Mouse (Mus musculus): ENCODE measurements around the gene Npffr2. TPM values are rescaled to one million over a fixed set of nuclear protein-coding genes. Genes with fewer than 3 reads are reported as not detected.

Gene Npffr2
- polyA plus RNA-seq, 1 experiment from 2014 or later = not detected

GRCm38 (mm10) chr5:89581742-89582366, 54.6 kb downstream of the Npffr2 start:
- H3K27me3 ChIP-seq (ENCODE audit: control insufficient read depth, insufficient read depth, low read length) = no peaks in the 10 kb centered on the region
- no peak overlapping the region for H3K9ac ChIP-seq (ENCODE audit: low read length)
- no peak for ATAC-seq (ENCODE audit: insufficient number of reproducible peaks, insufficient read depth, low FRiP score, low read depth)
- no peaks in the 10 kb centered on the region for H3K4me1 ChIP-seq (ENCODE audit: control insufficient read depth in 2 of 2, insufficient read depth in 2 of 2, low read length in 2 of 2)
- no peak overlapping the region for H3K27ac ChIP-seq (replicated peaks in 1 of 2; ENCODE audit: control insufficient read depth in 1 of 2, insufficient read depth in 1 of 2, low read depth in 2 of 2, low read length in 2 of 2)
- no peak overlapping the region for H3K4me2 ChIP-seq (ENCODE audit: low read length)
- no peaks in the 10 kb centered on the region for H3K36me3 ChIP-seq (ENCODE audit: control insufficient read depth, insufficient read depth, low read length)
- no peaks in the 10 kb centered on the region for H3K9me3 ChIP-seq (ENCODE audit: control insufficient read depth, low read length)
- 87% methylated on average over 5 of the region's 5 CpGs for WGBS
- H3K4me3 ChIP-seq (ENCODE audit: control insufficient read depth in 1 of 2, insufficient read depth in 1 of 2, low read depth in 1 of 2, low read length in 2 of 2) = no peak overlapping the region

GRCm38 (mm10) chr5:89585021-89585420, 57.8 kb downstream of the Npffr2 start:
- no peak overlapping the region for H3K27ac ChIP-seq (replicated peaks in 1 of 2; ENCODE audit: control insufficient read depth in 1 of 2, insufficient read depth in 1 of 2, low read depth in 2 of 2, low read length in 2 of 2)
- no peak overlapping the region for H3K4me3 ChIP-seq (ENCODE audit: control insufficient read depth in 1 of 2, insufficient read depth in 1 of 2, low read depth in 1 of 2, low read length in 2 of 2)
- no peak for ATAC-seq (ENCODE audit: insufficient number of reproducible peaks, insufficient read depth, low FRiP score, low read depth)
- H3K9ac ChIP-seq (ENCODE audit: low read length) = no peak overlapping the region
- H3K4me1 ChIP-seq (ENCODE audit: control insufficient read depth in 2 of 2, insufficient read depth in 2 of 2, low read length in 2 of 2) = no peaks in the 10 kb centered on the region
- H3K4me2 ChIP-seq (ENCODE audit: low read length) = no peak overlapping the region
- no peaks in the 10 kb centered on the region for H3K27me3 ChIP-seq (ENCODE audit: control insufficient read depth, insufficient read depth, low read length)
- 0 out of 2 replicates have a peak, but pooled peaks cover 1% of the 10 kb centered on the region for H3K9me3 ChIP-seq (ENCODE audit: control insufficient read depth, low read length)
- 82% methylated on average over 3 of the region's 3 CpGs for WGBS
- no peaks in the 10 kb centered on the region for H3K36me3 ChIP-seq (ENCODE audit: control insufficient read depth, insufficient read depth, low read length)

DNA sequence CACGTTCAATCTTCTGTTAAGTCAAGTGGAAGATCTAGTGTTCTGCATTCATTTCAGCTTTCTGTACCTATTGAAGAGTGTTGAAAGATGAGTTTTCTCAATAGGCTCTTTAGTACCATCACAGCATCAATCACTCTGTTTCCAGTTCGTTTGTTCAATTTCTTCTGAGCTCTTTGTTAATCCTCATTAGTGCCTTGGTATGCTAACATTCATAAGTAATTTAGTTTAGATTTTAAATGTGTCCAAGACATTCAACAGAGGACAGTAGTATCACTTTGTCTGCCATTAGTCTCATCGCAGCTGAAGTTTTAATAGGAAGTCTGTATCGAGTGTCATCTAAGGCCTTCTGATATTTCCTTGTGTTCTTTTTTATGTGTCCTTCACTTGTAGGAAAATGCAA, 65.1 kb downstream of the Npffr2 start:
- Histone ChIP-seq H3K27ac (replicated peaks in 1 of 2; ENCODE audit: control insufficient read depth in 1 of 2, insufficient read depth in 1 of 2, low read depth in 2 of 2, low read length in 2 of 2) (no peak overlapping the region), H3K9ac (ENCODE audit: low read length) (no peak overlapping the region), H3K4me3 (ENCODE audit: control insufficient read depth in 1 of 2, insufficient read depth in 1 of 2, low read depth in 1 of 2, low read length in 2 of 2) (no peak overlapping the region), H3K27me3 (ENCODE audit: control insufficient read depth, insufficient read depth, low read length) (no peaks in the 10 kb centered on the region), H3K9me3 (ENCODE audit: control insufficient read depth, low read length) (0 out of 2 replicates have a peak, but pooled peaks cover 3% of the 10 kb centered on the region), H3K4me2 (ENCODE audit: low read length) (no peak overlapping the region), H3K4me1 (ENCODE audit: control insufficient read depth in 2 of 2, insufficient read depth in 2 of 2, low read length in 2 of 2) (no peaks in the 10 kb centered on the region), H3K36me3 (ENCODE audit: control insufficient read depth, insufficient read depth, low read length) (no peaks in the 10 kb centered on the region)
- ATAC-seq (ENCODE audit: insufficient number of reproducible peaks, insufficient read depth, low FRiP score, low read depth) = no peak
- 71% methylated on average over 4 of the region's 4 CpGs for WGBS

DNA sequence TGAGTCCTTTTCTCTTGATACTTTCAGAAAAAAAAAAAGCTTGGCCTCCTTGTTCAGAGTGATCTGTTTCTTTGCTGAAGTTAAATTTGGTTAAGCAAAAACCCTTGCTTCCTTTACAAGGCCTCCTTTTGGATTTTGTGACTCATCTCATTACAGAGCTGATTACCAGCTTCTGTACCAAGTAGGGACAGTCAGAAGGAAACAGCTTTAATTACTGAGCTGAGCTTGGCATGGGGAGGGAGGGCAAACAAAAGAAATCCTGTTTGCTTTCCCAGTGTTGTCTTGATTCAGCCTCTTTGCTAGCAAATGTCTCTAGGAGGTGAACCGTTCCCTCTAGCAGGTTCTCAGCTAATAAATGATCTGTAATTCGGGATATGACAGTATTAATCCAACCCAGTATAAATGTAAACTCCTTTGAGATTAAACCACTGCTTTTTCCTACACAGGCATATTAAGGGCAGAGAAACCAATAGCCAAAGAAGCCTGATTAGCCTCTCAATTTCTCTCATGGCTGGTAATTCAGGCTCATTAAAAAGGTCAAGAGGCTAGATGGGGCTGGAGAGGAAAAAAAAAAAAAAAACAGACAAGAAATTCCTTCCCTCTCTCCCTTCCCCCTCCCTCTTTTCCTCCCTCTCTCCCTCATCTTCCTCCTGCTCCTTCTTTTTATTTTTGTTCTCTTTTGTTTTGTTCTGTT, 84.2 kb downstream of the Npffr2 start:
- 55% methylated on average over 2 of the region's 2 CpGs for WGBS
- H3K9ac ChIP-seq (ENCODE audit: low read length) = no peak overlapping the region

DNA sequence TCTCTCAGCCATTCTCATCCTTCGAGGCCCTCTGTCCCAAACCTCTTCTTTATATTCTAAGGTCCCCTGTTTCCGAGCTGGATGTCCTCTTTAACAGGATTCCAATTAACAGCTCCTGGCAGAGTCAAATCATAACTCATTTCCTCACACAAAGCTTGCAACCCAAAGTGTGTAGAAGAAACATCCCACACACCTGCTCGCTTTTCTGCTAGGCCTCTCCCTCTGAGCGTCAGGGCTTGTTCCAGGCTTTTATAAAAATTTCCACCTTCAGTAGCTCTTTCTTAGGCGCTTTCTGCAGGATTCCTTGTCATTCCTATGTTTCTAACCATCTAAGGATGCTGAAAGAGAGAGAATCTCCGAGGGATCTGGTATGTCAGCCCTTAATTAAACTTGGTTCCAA, 85.0 kb downstream of the Npffr2 start:
- Histone ChIP-seq H3K9ac (ENCODE audit: low read length) (no peak overlapping the region), H3K36me3 (ENCODE audit: control insufficient read depth, insufficient read depth, low read length) (no peaks in the 10 kb centered on the region), H3K9me3 (ENCODE audit: control insufficient read depth, low read length) (peaks cover 4% of the 10 kb centered on the region; the same call in 1 of the 2 replicates), H3K4me2 (ENCODE audit: low read length) (no peak overlapping the region), H3K4me1 (ENCODE audit: control insufficient read depth in 2 of 2, insufficient read depth in 2 of 2, low read length in 2 of 2) (no peaks in the 10 kb centered on the region), H3K27ac (replicated peaks in 1 of 2; ENCODE audit: control insufficient read depth in 1 of 2, insufficient read depth in 1 of 2, low read depth in 2 of 2, low read length in 2 of 2) (no peak overlapping the region), H3K27me3 (ENCODE audit: control insufficient read depth, insufficient read depth, low read length) (no peaks in the 10 kb centered on the region), H3K4me3 (ENCODE audit: control insufficient read depth in 1 of 2, insufficient read depth in 1 of 2, low read depth in 1 of 2, low read length in 2 of 2) (no peak overlapping the region)
- WGBS = 76% methylated on average over 6 of the region's 6 CpGs
- no peak for ATAC-seq (ENCODE audit: insufficient number of reproducible peaks, insufficient read depth, low FRiP score, low read depth)

More for the DNA sequence above, 84.2 kb downstream of the Npffr2 start:
- Histone ChIP-seq H3K4me2 (ENCODE audit: low read length) (no peak overlapping the region), H3K9me3 (ENCODE audit: control insufficient read depth, low read length) (peaks cover 4% of the 10 kb centered on the region; the same call in 1 of the 2 replicates), H3K27ac (replicated peaks in 1 of 2; ENCODE audit: control insufficient read depth in 1 of 2, insufficient read depth in 1 of 2, low read depth in 2 of 2, low read length in 2 of 2) (no peak overlapping the region), H3K36me3 (ENCODE audit: control insufficient read depth, insufficient read depth, low read length) (no peaks in the 10 kb centered on the region), H3K4me1 (ENCODE audit: control insufficient read depth in 2 of 2, insufficient read depth in 2 of 2, low read length in 2 of 2) (no peaks in the 10 kb centered on the region), H3K27me3 (ENCODE audit: control insufficient read depth, insufficient read depth, low read length) (no peaks in the 10 kb centered on the region), H3K4me3 (ENCODE audit: control insufficient read depth in 1 of 2, insufficient read depth in 1 of 2, low read depth in 1 of 2, low read length in 2 of 2) (no peak overlapping the region)
- no peak for ATAC-seq (ENCODE audit: insufficient number of reproducible peaks, insufficient read depth, low FRiP score, low read depth)

DNA sequence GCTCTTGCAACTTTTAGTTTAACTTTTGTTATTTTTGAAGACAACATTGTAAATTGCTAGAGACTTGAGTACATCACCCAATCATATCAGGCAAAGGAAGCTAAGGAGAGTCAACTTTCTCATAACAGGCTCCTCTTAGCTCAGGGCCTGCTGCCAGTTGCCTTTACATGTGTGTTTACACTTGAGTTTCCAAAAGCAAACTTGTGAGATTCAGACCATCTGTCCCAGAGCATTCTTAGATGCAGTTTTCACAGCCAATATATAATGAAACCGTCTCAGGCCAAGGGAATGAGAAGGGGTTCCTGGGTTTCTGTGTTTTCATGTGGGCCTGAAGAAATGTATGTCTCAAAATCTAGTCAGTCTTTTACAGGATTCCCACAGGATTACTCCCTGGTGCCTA, 104.4 kb downstream of the Npffr2 start:
- Histone ChIP-seq H3K4me2 (ENCODE audit: low read length) (no peak overlapping the region), H3K36me3 (ENCODE audit: control insufficient read depth, insufficient read depth, low read length) (no peaks in the 10 kb centered on the region), H3K27me3 (ENCODE audit: control insufficient read depth, insufficient read depth, low read length) (no peaks in the 10 kb centered on the region), H3K4me3 (ENCODE audit: control insufficient read depth in 1 of 2, insufficient read depth in 1 of 2, low read depth in 1 of 2, low read length in 2 of 2) (no peak overlapping the region), H3K4me1 (ENCODE audit: control insufficient read depth in 2 of 2, insufficient read depth in 2 of 2, low read length in 2 of 2) (no peaks in the 10 kb centered on the region), H3K9me3 (ENCODE audit: control insufficient read depth, low read length) (no peaks in the 10 kb centered on the region), H3K9ac (ENCODE audit: low read length) (no peak overlapping the region), H3K27ac (replicated peaks in 1 of 2; ENCODE audit: control insufficient read depth in 1 of 2, insufficient read depth in 1 of 2, low read depth in 2 of 2, low read length in 2 of 2) (no peak overlapping the region)
- 58% methylated on average over 1 of the region's 1 CpGs for WGBS
- no peak for ATAC-seq (ENCODE audit: insufficient number of reproducible peaks, insufficient read depth, low FRiP score, low read depth)

Data from heart, embryonic 14.5 days (tissue).